Mouse (Mus musculus): ENCODE data around the gene Olfr1446.

Gene Olfr1446

GRCm38 (mm10) chr19:12893424-12893823, at the start of gene Olfr1446:
Olfr1446 (minus strand) TSS chr19:12893524.
- DNase-seq (ENCODE audit: low spot score): no peak

DNA sequence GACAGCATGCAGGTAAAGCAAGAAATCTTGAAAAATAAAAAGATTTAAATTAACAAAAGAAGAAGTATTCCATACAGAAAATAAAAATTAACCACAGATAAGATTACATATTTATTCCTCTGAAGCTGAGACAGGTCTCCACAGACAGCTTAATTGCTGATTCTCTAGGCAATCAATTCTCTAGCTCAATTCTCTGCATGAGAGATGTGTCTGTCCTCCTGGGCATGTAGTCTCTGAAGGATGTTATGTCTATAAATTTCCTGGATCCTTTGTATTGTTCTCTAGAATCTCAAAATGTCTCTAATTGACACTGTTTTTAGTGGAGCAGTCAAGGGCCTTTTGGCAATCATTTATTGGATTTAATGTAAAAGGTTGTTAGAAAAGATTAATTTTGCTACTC, 37.2 kb upstream of the Olfr1446 start, which contains the start of gene Olfr1449:
Olfr1449 (plus strand) TSS at position 301 of the 400 bp plus-strand sequence.
- DNase-seq (ENCODE audit: low spot score): no peak

DNA sequence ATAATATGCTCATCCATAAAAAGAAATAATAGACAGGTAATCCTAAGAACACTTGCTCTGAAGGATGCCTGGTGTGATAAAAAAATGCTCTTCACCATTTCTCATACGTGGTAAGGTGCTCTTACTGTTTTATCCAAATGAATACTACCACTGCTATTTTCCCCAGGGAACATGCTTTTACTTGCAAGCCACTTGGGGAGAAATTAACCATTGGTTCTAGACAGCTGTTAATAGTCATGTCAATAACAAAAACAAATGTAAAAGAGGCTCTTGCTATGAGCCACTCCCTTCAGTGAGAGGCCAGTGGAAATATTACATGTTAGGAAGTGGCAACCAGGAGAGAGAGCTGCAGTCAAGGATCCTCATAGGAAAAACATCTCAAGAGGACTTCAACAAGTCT, 31.0 kb upstream of the Olfr1446 start, which contains the start of gene Olfr1448:
Olfr1448 (minus strand) TSS at position 101 of the 400 bp plus-strand sequence.
- no peak for DNase-seq (ENCODE audit: low spot score)

DNA sequence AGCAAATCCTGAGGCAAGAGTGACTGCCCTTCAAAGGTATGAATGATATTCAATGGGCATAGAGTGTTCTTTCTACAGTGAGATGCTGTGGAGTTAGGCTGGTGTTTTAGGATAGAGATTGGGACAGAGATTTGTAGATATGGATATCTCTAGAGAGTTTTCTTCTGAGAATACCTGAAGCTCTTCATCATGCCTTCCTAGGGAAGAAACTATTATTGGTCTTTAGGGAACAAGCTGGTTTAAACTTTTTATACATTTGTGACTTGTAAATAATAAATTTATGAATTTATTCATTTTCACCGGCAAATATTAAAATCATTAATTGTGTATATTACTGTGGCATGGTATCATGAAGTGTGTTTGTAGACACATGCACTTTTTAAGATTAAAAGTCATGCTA, 10.3 kb upstream of the Olfr1446 start, which contains the start of gene Olfr1447:
Olfr1447 (minus strand) TSS at position 101 of the 400 bp plus-strand sequence.
- DNase-seq (ENCODE audit: low spot score): no peak

- no peak for DNase-seq (ENCODE audit: low spot score)
Observed at GRCm38 (mm10) chr19:12883555-12883954, 9.8 kb downstream of the Olfr1446 start, which contains the start of gene Olfr1445. Olfr1445 (plus strand) TSS chr19:12883855.

DNA sequence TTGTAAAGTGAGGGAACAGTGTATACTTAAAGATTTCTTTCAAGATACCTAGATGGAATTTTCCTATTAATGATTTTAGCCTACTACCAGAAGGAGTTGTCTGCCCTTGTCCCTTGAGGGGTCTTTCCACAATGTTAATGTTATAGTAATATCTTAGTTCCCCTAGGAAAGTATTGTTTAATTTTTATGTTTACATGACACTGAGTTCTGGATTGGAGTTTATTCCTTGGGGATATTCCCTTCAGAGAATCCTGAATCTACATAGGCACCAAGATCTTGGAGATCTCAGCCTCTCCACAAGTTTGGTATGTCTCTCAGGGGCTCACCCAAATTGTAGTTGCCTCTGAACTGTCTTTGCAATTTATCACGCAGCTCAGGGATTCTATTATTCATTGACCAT, 36.3 kb downstream of the Olfr1446 start, which contains the start of gene Olfr1444:
Olfr1444 (plus strand) TSS at position 301 of the 400 bp plus-strand sequence.
- DNase-seq (ENCODE audit: low spot score): no peak

DNA sequence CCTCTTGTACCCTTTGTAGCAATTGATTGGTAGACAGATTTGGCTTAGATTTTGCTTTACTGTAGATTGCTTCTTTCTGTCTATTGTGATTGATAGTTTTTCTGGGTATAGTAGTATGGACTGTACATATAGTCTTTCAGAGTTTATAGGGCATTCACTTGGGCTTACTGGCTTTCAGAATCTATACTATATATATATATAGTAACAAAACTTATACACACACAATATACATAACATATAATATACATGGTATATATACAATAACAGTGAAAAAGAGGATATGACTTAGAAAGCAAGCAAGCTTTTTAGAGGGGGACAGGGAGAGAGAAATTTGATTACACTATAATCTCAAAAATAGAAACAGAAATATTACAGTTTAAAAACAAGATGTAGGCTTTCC, 46.9 kb downstream of the Olfr1446 start, which contains the start of gene Gm5244:
Gm5244 (plus strand) TSS at position 301 of the 400 bp plus-strand sequence.
- no peak for DNase-seq (ENCODE audit: low spot score)

- DNase-seq (ENCODE audit: low spot score): no peak
Observed at GRCm38 (mm10) chr19:12838507-12838906, 54.8 kb downstream of the Olfr1446 start.

Measured in lung, postnatal 25 days (tissue).